Mouse (Mus musculus) ES-Bruce4 (cell line): ENCODE data around the gene Gm10959. TPM values are rescaled to one million over a fixed set of nuclear protein-coding genes. Genes with fewer than 3 reads are reported as not detected.
"Not testable (repeated sequence)": the region's sequence is repeated elsewhere in the genome, so short reads cannot be mapped to it uniquely, and the experiment has no call there.

ENCODE experiments used
- H3K27ac ChIP-seq: 2 replicates; pipeline ENCODE4 v1.5.1; 2012; ENCODE audit warnings: low read length, inconsistent platforms; ENCODE audit not compliant: insufficient read depth
- H3K27me3 ChIP-seq: 2 replicates; pipeline ENCODE4 v1.6.1; 2012; ENCODE audit warnings: mild to moderate bottlenecking, low read length, inconsistent platforms; ENCODE audit not compliant: control insufficient read depth, poor library complexity, insufficient read depth, severe bottlenecking
- H3K36me3 ChIP-seq: 2 replicates; pipeline ENCODE4 v1.6.1; 2012; ENCODE audit warnings: inconsistent platforms, mild to moderate bottlenecking, low read length, moderate library complexity; ENCODE audit not compliant: control insufficient read depth, poor library complexity, insufficient read depth, severe bottlenecking
- H3K4me1 ChIP-seq: one replicate; pipeline ENCODE4 v1.8.1; 2011; ENCODE audit warnings: low read length; ENCODE audit not compliant: control insufficient read depth, insufficient read depth
- H3K4me3 ChIP-seq: 2 replicates; pipeline ENCODE4 v1.5.1; 2011; ENCODE audit warnings: low read depth, mild to moderate bottlenecking, low read length
- H3K9ac ChIP-seq: 2 replicates; pipeline ENCODE4 v1.6.1; 2012; ENCODE audit warnings: low read depth, mild to moderate bottlenecking, inconsistent platforms; ENCODE audit not compliant: poor library complexity, severe bottlenecking
- H3K9me3 ChIP-seq: replicated peaks from 2 replicates; pipeline ENCODE4 v1.6.1; 2012; ENCODE audit warnings: mild to moderate bottlenecking, low read length, inconsistent platforms; ENCODE audit not compliant: control insufficient read depth, poor library complexity, insufficient read depth, severe bottlenecking
- CTCF ChIP-seq: IDR thresholded peaks from one replicate; pipeline ENCODE4 v1.8.1; 2011; ENCODE audit warnings: low read depth, low read length
- EP300 ChIP-seq: IDR thresholded peaks from 2 replicates; pipeline ENCODE4 v1.6.1; 2011; ENCODE audit warnings: low read depth, low read length; ENCODE audit not compliant: insufficient read depth
- POLR2A ChIP-seq: IDR thresholded peaks from one replicate; pipeline ENCODE4 v1.8.1; 2011; ENCODE audit warnings: low read length; ENCODE audit not compliant: insufficient read depth
- polyA plus RNA-seq: library from polyadenylated mRNA; stranded (reverse); fragments of >200 nt; gene quantifications from 2 replicates; pipeline ENCODE4 v1.2.4, GENCODE M21; 2011; ENCODE audit warnings: low read depth; ENCODE audit not compliant: missing spikeins, insufficient read depth, insufficient read length

Gene Gm10959
- polyA plus RNA-seq: not detected in 2 replicates

DNA sequence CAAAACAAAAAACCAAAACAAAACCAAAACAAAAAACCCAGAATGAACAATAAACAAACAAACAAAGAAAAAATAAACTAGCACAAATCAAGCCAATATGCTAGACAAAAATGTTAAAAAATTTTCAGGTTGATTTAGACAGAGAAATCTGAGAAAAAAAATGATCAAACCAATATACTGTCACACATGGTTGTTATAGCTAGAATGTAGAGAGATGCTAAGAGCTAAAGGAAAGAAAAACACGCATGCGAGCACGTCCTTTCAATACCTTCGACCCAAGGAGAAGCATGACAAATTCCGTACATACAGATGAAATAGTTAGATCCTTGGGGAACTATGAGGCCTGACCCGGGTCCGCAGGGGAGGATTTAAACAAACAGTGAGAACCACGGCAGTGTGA, at the start of gene Gm10959:
Gene Gm10959 (minus strand): TSS at position 101 of the 400 bp plus-strand sequence.
- Histone ChIP-seq H3K4me1 (no peaks in the 10 kb centered on the region), H3K9ac (no peak within 1 kb of the TSS), H3K27ac (no peak within 1 kb of the TSS), H3K36me3 (no peaks in the 10 kb centered on the region), H3K27me3 (no peaks in the 10 kb centered on the region), H3K4me3 (no peak within 1 kb of the TSS), H3K9me3 (no peaks in the 10 kb centered on the region)
- TF ChIP-seq CTCF (no peak), EP300 (no peak), POLR2A (no peak)

DNA sequence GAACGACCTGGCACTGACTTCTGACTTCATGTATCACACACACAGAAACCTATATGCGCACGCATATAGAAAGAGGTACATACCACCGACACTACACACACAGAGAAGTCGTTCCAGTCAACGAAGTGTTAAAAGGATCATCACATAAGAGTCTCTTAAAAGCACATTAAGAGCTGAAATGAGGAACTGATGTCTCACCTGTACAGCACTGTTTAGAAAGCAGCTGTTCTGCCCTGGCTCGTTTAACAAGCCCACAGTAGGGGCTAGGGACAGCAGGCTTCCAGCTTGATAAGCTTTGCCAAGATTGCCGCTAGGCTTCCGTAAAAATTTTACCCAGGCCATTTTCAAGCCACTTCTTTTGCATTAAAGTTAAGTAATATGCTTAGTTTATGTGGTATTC, 49.2 kb upstream of the Gm10959 start:
- Histone ChIP-seq H3K4me1 (no peaks in the 10 kb centered on the region), H3K27me3 (no peaks in the 10 kb centered on the region), H3K9me3 (no peaks in the 10 kb centered on the region), H3K27ac (no peak overlapping the region), H3K36me3 (peaks cover 11% of the 10 kb centered on the region), H3K4me3 (no peak overlapping the region), H3K9ac (no peak overlapping the region)
- no peak for TF ChIP-seq POLR2A
- no peak for TF ChIP-seq EP300
- TF ChIP-seq CTCF: no peak

DNA sequence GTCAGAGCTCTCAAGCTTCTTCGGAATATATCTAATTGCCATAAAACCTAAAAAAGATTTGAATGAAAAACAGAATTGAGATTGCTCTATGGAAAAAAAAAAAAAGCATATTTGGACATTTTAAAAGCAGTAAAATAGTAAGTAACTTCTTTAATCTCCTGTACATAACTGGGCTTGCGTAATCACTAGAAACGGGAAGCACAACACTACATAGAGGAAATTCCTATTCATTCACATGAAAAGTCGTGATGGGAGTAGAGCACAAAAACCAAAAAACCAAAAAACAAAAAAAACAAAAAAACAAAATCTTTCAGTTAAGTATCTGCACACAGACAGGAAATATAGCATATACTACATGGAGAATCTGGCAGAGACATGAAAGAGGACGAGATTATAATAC, 45.1 kb upstream of the Gm10959 start:
- no peaks in the 10 kb centered on the region for H3K9me3 ChIP-seq
- TF ChIP-seq CTCF (no peak), EP300 (no peak), POLR2A (no peak)

DNA sequence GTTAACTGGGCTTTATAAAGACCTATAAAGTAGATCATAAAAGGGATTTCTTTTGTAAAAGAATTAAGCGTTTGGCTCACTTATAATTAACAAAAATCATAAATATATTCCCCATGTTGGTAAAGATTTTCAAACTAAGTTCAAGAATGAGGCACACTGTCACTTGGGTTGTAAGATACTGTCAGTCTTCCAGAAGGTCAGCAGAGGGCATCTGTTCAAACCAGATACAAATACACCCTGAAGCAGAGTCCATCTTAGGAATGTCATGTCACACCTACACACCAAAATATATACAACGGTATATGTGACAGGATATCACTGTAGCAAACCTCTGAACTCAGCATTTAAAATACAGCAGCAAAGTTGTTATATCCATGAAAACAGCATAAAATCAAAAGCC, 31.0 kb upstream of the Gm10959 start:
- TF ChIP-seq EP300 (no peak), CTCF (no peak), POLR2A (no peak)
- no peaks in the 10 kb centered on the region for H3K4me1 ChIP-seq
- H3K9ac ChIP-seq: no peak overlapping the region
- no peak overlapping the region for H3K27ac ChIP-seq
- H3K4me3 ChIP-seq: no peak overlapping the region
- H3K36me3 ChIP-seq: peaks cover 15% of the 10 kb centered on the region
- H3K9me3 ChIP-seq: no peaks in the 10 kb centered on the region
- H3K27me3 ChIP-seq: no peaks in the 10 kb centered on the region

More for the DNA sequence above, 45.1 kb upstream of the Gm10959 start:
- Histone ChIP-seq H3K4me1 (no peaks in the 10 kb centered on the region), H3K27ac (no peak overlapping the region), H3K9ac (no peak overlapping the region), H3K4me3 (no peak overlapping the region), H3K36me3 (peaks cover 17% of the 10 kb centered on the region), H3K27me3 (no peaks in the 10 kb centered on the region)

DNA sequence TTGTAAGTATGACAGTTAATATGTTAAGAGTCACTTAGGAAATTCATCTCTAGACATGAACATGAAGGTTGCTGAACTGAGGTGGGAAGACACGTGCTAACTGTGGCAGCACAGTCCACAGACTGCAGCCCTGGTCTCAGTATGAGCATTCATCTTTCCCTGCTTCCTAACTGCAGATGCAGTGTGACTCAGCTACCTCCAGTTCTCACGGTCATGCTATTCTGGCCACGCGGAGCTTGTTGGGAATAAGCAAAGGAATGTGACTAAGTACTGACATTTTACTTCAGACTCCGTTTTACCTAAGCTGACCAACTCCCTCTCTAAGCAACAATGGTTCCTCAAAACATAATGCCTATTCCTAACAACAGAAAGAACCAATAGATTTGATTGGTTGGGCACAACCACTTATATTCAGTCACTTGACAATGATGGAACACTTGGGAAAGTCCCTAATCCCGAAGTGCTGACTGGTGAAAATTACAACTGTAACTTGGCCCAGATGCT, 24.3 kb upstream of the Gm10959 start:
- H3K27me3 ChIP-seq: no peaks in the 10 kb centered on the region
- no peaks in the 10 kb centered on the region for H3K4me1 ChIP-seq
- H3K27ac ChIP-seq: no peak overlapping the region
- H3K9me3 ChIP-seq: no peaks in the 10 kb centered on the region
- TF ChIP-seq POLR2A (no peak), EP300 (no peak), CTCF (no peak)
- no peak overlapping the region for H3K9ac ChIP-seq
- H3K36me3 ChIP-seq: peaks cover 2% of the 10 kb centered on the region
- no peak overlapping the region for H3K4me3 ChIP-seq

DNA sequence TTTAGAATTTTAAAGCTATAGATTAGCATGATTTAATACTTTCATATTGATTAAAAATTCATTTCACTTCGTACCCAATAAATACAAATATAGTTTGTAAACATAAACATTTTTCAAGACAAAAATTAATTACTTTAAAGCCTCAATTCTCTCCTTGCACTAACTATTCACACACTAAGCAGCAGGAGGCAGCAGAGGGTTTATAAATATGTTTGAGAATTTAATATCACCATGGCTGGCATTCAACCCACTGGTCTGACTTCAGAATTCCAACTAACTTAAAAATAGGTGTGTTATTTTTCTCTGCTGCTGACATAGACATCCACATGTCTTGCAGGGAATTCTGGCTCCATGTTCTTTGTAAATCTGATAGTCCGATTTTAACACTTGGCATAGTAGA, 20.1 kb upstream of the Gm10959 start:
- Histone ChIP-seq H3K4me3 (no peak overlapping the region), H3K27ac (no peak overlapping the region), H3K36me3 (no peaks in the 10 kb centered on the region; the same call in 1 of the 2 replicates), H3K4me1 (peaks cover 1% of the 10 kb centered on the region), H3K9me3 (no peaks in the 10 kb centered on the region), H3K27me3 (no peaks in the 10 kb centered on the region), H3K9ac (no peak overlapping the region; the same call in 1 of the 2 replicates)
- TF ChIP-seq CTCF (no peak), EP300 (no peak), POLR2A (no peak)

DNA sequence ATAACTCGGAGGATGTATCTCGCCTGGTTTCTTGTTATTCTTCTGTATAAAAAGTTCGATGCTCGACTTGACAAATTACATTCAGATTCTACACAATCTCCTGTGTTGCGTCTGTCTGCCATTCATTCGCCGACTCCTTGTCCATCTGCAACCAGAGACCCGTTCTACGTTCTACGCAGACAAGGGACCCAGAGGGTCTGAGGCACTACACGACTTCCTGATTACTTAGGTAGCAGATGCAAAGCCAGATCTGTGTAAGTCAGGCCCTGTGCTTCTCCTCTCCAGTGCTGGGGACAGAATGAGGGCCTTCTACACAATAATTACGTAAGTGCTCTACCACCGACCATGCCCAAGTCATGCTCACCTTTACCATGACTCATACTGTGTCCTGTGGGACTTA, 18.0 kb upstream of the Gm10959 start:
- H3K4me1 ChIP-seq, H3K36me3 ChIP-seq, H3K9me3 ChIP-seq, H3K27me3 ChIP-seq: not testable (repeated sequence)
- H3K4me3 ChIP-seq: 0 out of 2 replicates have a peak overlapping the region, but pooled peaks have one; percentile 19
- H3K9ac ChIP-seq: 0 out of 2 replicates have a peak overlapping the region, but pooled peaks have one; percentile 10
- peak overlapping the region; percentile 99 for H3K27ac ChIP-seq
